Comparison of ENCODE assay signal across 20 mouse cellular contexts in the genomic region with DNA sequence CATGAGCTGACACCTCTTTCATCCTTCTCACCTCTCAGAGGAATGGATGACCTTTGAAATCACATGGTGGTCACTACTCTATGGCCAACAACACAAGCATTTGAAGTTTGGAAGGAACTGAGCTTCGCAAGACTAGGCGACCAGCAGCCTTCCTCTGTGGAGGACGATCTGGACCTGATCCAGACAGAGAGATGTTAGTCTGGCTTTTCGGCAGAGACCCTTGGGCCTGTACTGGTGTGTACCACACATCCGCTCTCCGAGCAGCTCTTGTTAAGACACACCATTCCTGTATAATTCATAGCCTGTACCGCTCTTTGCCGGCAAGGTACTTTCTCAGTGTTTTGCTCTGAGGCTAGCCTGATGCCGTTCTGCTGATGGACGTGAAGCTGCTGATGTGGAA.
"Had no signal": no experiment of that assay in that cellular context is flagged by ENCODE, and none has a peak within 500 bp of the region (broad histone marks: within the 10 kb centered on the region; RNA-seq: fewer than 3 reads in every experiment).

No protein-coding gene starts in this region.

- H3K9me3 ChIP-seq: kidney, embryonic 15.5 days; limb, embryonic 10.5 days; limb, embryonic 13.5 days; liver, embryonic 12.5 days; liver, embryonic 15.5 days; lung, embryonic 15.5 days; megakaryocyte, embryonic 14.5 days; midbrain, embryonic 12.5 days; neural tube, embryonic 15.5 days had no signal

- DNase-seq: kidney, adult 11 months; kidney, adult 8-10 months; kidney, postnatal 10 days; kidney, postnatal 36 days; liver; lung, adult 18-20 months; lung, postnatal 10 days; lung, postnatal 36 days; thymus, adult 18-20 months; thymus, postnatal 36 days had no signal

- H3K4me1 ChIP-seq: limb, embryonic 13.5 days; liver, embryonic 12.5 days had no signal

- H3K9ac ChIP-seq: kidney, embryonic 15.5 days; limb, embryonic 13.5 days; liver, embryonic 12.5 days; liver, embryonic 15.5 days; lung, embryonic 15.5 days; midbrain, embryonic 12.5 days; neural tube, embryonic 15.5 days had no signal

- ATAC-seq: liver, embryonic 12.5 days had no signal

- H3K27ac ChIP-seq: kidney, embryonic 15.5 days; limb, embryonic 10.5 days; limb, embryonic 13.5 days; liver, embryonic 12.5 days; liver, embryonic 15.5 days; lung, embryonic 15.5 days; neural tube, embryonic 15.5 days had no signal

- H3K4me2 ChIP-seq: kidney, embryonic 15.5 days; limb, embryonic 13.5 days; liver, embryonic 12.5 days; liver, embryonic 15.5 days; lung, embryonic 15.5 days; midbrain, embryonic 12.5 days; neural tube, embryonic 15.5 days had no signal

- H3K4me3 ChIP-seq: kidney, embryonic 15.5 days; limb, embryonic 10.5 days; limb, embryonic 13.5 days; liver, embryonic 12.5 days; liver, embryonic 15.5 days; lung, embryonic 15.5 days; megakaryocyte, embryonic 14.5 days; midbrain, embryonic 12.5 days; myocyte; neural tube, embryonic 15.5 days had no signal

- H3K36me3 ChIP-seq: liver, embryonic 15.5 days; lung, embryonic 15.5 days; midbrain, embryonic 12.5 days; neural tube, embryonic 15.5 days had no signal

- H3K27me3 ChIP-seq: kidney, embryonic 15.5 days; limb, embryonic 13.5 days; liver, embryonic 12.5 days; liver, embryonic 15.5 days; lung, embryonic 15.5 days; megakaryocyte, embryonic 14.5 days; midbrain, embryonic 12.5 days; neural tube, embryonic 15.5 days had no signal
